Mouse (Mus musculus) brain, embryonic 14.5 days (tissue): ENCODE results near the gene Gsto1. TPM values are rescaled to one million over a fixed set of nuclear protein-coding genes. Genes with fewer than 3 reads are reported as not detected.

Experiments used
- DNase-seq: peaks from one replicate; pipeline ENCODE4 v3.0.0-alpha.2; 2011; ENCODE audit warnings: low read depth
- CTCF ChIP-seq: fragments of 200-500 bp; IDR thresholded peaks from 2 replicates; pipeline ENCODE4 v1.5.1; 2012; ENCODE audit warnings: inconsistent platforms, mild to moderate bottlenecking, moderate library complexity, borderline replicate concordance; ENCODE audit not compliant: insufficient read depth, insufficient read length; ENCODE audit errors: extremely low read depth
- POLR2A ChIP-seq: fragments of 200-500 bp; IDR thresholded peaks from 2 replicates; pipeline ENCODE4 v1.6.1; 2012; ENCODE audit warnings: mild to moderate bottlenecking, inconsistent platforms, borderline replicate concordance; ENCODE audit not compliant: poor library complexity, insufficient read depth, insufficient read length, severe bottlenecking; ENCODE audit errors: extremely low read depth
- polyA plus RNA-seq: library from polyadenylated mRNA; depleted of rRNA; stranded (reverse); fragments of >200 nt; gene quantifications from 2 replicates; pipeline ENCODE4 v1.2.3, GENCODE M21; 2012; rRNA removed

The Gsto1 gene
- polyA plus RNA-seq, result 64.8 and 65.6 TPM in 2 replicates

DNA sequence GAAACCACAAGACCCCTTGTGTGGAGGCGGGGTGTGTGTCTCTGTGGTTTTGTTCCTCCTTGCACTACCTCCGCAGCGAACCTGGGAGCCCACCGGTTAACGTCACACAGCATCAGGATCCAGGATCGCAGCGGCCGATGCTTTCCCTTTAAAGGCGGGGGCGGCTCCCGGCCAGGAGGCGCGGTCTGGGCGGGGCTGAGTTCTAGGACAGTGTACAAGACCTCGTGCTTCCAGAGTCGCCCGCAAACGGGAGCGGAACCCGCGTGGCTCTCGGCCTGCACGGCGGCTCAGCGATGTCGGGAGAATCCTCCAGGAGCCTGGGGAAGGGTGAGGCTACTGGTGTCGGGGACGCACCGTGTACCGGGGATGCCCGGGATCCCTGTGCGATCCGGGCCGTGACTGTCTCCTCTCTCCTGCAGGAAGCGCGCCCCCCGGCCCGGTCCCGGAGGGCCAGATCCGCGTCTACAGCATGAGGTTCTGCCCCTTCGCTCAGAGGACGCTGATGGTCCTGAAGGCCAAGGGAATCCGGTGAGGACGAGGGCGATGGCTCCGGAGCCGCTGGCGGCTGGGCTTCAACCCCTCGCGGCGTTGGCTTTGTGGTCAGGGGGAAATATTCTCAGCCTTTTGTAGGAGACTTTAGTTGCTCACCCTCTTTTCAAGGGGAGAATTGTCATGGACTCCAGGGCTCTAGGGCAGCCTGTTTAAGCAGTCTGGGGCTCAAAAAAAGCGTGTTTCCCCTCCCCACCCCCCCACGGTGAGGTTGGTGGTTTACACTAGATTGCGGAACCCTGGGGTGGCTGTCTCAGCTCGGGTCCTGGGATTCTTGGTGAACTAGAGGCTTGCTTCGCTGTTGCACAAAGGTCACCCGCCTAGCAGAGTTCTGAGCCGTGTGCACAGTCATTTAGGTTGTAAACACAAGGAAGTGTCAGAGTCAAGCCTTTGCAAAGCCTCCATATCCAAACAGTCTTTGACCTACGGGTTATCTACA lies at the start of gene Gsto1:
Gsto1 (plus strand) TSS at position 175 of the 988 bp plus-strand sequence.
- TF ChIP-seq POLR2A (peak; percentile 34; the same call in 1 of the 2 replicates), CTCF (no peak)
- DNase-seq, result peak; percentile 90

DNA sequence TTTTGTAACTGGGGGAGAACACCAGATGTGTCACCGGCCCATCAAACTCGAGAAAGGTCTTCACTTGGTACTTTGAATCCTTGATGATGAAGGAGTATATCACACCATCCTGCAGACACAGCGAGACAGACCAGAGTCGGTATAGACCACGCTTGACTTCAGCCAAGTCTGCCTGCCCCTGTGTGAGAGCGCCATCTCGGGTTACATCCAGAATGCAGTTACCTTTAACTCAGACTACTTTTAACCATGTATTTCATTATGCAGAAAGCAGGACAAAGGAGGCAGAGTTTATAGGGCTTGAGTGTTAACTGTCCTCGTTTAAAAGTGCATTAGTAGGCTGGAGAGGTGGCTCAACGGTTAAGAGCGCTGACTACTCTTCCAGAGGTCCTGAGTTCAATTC lies 42.7 kb upstream of the Gsto1 start:
- TF ChIP-seq CTCF (no peak), POLR2A (no peak)
- no peak for DNase-seq

DNA sequence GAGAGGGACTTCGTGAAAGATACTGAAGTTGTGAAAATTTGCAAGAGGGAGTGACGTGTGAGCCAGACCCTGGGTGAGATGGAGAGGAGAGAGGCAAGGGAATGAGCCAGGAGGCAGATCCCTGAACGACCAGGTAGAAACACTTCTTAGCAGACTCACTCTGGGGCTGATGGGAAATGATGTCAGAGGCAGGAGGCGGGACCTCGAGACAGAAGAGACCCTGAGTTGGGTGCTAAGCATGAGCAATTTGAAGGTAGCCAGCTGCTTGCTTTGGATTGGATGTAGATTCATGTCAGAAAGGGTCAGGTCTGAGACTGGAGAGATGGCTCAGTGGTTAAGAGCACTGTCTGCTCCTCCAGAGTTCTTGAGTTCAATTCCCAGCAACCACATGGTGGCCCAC lies 40.0 kb upstream of the Gsto1 start:
- TF ChIP-seq CTCF (no peak), POLR2A (no peak)
- DNase-seq, result no peak

DNA sequence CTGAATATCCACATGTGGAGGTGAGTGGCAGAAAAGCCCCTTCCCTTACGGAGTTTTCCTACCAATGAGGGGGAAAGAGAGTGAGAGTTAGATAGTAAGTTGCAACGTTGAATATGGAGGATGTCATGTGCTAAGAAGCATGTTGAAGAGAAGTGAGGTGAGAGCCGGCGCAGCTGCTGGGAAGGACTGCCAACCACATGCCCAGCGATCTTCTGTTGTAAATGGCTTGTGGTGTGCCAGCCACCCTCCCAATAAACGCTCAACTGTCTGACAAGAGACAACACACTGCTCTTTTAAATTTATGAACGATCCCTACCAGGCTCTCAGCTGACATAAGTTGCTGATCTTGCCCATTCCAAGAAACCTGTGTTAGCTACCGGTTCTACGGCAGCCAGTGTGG lies 37.1 kb upstream of the Gsto1 start:
- peak; percentile 72 for DNase-seq
- no peak for TF ChIP-seq CTCF
- no peak for TF ChIP-seq POLR2A

DNA sequence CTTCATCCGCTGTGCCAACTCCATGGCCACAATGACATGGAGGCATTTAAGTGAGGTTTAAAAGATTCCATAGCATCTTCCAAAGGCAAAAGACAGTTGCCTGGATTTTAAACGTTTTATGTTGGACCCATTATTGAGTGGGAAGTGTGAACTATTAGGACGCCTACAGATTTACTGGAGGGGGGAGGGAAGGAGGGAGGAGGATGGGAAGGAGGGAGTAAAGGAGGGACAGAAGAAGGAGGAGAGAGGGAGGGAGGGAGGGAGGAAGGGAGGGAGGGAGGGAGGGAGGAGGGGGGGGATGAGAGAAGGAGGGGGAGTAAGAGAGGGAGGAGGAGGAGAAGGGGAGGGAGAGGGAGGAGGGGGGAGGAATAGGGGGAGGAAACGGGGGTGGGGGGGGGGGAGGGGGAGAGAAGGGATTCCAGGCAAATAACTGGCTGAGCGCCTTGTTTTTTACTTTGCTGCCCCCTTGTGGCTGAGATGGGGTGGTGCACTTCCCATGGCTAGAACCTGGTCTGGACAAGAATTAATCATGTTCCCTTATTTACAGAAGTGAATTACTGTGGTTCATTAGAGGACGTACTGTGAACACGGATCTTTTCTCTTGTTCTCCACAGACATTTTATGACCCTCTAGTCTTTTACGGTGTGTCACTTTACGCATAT lies 33.8 kb upstream of the Gsto1 start:
- TF ChIP-seq POLR2A, result no peak
- TF ChIP-seq CTCF, result peak; percentile 85
- peak; percentile 87 for DNase-seq

DNA sequence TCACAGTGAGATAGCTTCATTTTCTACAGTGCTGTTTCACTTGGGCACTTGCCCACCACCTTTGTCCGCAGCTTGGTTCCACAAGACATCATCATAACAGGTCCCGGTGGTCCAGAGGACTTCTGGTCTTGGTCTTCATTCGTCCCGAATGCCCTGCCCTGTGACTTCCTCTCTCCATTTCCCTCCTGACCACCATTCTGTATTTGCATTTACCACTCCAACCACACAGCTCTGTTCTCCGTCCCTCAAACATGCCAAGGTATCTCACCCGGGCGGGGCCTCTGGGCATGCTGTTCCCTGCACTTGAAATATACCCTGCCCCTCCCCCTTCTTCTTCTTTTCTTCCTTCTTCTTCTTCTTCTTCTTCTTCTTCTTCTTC lies 33.3 kb upstream of the Gsto1 start:
- TF ChIP-seq CTCF (no peak), POLR2A (no peak)
- DNase-seq, result no peak

DNA sequence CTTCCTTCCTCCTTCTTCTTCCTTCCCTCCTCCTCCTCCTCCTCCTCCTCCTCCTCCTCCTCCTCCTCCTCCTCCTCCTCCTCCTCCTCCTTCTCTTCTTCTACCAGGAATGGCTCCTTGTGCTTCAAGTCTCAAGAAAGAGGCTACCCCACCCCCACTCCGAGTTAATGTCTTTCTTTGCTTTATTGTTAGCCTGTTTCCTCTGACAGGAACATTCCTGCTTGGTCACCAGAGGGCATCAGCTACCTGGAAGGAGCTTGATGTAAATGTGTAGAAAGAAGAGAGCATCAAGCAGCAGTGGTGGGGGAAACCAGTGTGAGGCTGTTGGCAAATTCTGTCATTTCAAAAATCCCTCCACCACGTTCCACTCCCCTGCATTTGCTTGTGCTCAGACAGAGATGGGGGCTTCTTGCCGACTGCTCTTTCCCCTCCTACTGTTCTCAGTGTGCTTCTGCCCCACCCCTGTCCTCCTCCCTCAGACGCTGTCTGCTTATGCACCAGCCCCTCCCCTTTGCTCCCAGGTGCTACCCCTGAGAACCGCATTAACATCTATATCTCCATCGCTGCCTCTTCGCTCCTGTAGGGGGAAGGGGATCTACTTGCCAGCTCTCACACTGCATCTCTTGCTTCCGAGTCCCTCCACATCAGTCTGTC lies 32.5 kb upstream of the Gsto1 start:
- TF ChIP-seq CTCF (no peak), POLR2A (no peak)
- peak; percentile 68 for DNase-seq

DNA sequence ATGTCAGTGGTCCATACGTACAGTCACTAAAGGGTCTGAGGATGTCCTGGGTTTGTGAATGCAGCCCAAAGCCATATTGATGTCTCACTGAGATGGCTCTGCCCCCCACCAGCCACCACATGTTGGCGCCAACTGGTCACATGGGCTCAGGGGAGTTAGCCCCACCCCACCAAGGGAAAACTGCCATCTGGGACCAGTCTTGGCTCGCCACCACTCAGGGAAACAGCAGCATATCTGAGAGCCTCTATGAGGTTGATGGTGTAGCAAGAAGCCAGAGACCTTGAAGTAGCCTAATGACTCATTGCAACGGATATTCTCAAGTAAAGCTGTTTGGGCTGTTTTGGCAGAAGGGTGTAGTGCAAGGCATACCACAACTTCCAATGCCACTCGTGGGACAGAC lies 30.7 kb upstream of the Gsto1 start:
- DNase-seq, result no peak
- no peak for TF ChIP-seq POLR2A
- TF ChIP-seq CTCF, result no peak

DNA sequence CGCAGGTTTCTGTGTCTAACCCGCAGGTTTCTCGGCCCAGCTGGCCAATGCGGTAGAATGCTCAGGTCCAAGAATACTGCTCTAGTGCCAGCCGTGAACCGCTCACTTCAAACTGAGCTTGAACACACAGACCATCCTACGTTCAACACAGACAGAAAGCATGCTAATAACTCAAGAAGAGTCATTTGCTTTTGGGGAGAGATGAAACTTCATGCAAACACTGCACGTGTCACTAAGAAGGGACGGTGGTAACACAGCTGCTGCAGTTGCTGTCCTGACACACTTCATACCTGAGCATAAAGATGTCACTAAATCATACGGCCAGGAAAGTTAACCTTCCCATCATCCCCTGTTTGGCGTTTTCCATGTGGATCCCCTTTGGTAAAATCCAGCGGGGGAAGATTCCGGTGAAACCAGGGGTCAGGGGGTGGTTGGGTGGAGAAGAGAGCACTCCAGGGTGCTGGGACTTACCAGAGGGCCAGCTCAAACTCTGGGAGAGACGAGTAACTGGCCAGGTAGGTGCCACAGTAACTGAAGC lies 24.8 kb upstream of the Gsto1 start:
- TF ChIP-seq CTCF (no peak), POLR2A (no peak)
- DNase-seq, result no peak

DNA sequence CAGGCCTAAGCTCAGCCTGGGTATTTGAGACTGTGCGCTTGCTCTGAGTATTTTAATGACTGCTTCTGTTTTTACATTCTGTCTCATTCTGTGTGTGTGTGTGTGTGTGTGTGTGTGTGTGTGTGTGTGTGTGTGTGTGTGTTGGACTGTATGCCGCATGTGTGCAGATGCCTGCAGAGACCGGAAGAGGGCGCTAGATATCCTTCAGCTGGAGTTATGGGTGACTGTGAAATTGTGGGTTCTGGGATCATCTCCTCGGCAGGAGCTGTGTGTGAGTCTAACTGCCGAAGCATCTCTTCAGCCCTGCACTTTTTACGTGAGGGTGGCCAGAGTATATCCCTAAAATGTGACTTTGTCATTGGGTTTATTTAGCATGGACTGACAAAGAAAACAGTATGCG lies 23.7 kb upstream of the Gsto1 start:
- TF ChIP-seq POLR2A (no peak), CTCF (no peak)
- DNase-seq, result no peak

DNA sequence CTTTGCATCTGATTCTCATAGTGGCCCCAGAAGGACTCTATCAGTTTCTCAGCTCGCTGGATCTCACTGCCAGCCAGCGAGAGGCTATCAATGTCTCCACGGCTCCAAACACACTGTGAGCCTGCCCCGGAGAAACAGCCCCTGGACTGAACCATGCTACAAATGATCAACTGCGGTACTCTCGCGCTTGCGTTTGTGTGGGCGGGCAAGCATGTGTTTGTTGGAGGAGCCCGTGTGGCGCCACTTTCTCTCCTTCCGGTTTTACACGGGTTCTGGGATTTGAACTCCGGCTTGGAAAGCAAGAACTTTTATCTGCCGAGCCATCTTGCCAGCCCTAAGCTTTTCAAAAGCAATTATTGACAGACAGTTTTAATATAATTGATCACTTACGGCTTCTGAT lies 22.5 kb upstream of the Gsto1 start:
- TF ChIP-seq CTCF, result no peak
- TF ChIP-seq POLR2A, result no peak
- no peak for DNase-seq

DNA sequence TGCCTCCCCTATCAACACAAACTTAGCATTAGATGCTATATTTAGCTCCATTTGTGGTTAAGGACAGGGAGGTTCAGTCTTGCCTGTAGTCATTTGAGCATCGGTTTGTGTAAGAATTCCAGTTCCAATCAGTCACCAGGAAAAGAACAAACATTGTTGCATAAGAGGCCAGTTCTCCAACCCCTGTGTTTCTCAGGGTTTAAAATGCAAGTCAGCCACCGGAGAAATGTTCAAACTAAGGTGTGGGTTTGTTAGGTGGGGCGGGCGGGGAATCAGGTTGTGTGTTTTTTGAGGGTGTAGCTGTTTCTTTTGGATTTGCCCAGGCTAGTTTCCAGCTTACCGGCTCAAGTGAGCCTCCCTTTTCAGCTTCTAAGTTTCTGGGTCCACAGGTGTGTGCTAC lies 20.2 kb upstream of the Gsto1 start:
- no peak for DNase-seq
- TF ChIP-seq CTCF (no peak), POLR2A (no peak)

DNA sequence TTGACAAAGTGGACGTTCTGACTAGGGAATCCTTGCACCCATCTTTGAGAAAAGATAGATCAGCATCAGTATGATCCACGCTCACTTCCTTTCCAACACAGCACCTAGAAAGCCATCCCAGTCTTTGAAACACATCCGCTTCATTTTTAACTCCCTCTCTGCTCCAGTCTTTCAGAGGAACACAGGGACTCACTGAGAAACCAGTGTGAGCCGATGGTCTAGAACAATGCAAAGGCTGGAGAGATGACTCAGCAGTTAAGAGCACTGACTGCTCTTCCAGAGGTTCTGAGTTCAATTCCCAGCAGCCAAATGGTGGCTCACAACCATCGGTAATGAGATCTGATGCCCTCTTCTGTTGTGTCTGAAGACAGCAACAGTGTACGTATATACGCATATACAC lies 19.0 kb upstream of the Gsto1 start:
- no peak for DNase-seq
- TF ChIP-seq POLR2A (no peak), CTCF (no peak)

DNA sequence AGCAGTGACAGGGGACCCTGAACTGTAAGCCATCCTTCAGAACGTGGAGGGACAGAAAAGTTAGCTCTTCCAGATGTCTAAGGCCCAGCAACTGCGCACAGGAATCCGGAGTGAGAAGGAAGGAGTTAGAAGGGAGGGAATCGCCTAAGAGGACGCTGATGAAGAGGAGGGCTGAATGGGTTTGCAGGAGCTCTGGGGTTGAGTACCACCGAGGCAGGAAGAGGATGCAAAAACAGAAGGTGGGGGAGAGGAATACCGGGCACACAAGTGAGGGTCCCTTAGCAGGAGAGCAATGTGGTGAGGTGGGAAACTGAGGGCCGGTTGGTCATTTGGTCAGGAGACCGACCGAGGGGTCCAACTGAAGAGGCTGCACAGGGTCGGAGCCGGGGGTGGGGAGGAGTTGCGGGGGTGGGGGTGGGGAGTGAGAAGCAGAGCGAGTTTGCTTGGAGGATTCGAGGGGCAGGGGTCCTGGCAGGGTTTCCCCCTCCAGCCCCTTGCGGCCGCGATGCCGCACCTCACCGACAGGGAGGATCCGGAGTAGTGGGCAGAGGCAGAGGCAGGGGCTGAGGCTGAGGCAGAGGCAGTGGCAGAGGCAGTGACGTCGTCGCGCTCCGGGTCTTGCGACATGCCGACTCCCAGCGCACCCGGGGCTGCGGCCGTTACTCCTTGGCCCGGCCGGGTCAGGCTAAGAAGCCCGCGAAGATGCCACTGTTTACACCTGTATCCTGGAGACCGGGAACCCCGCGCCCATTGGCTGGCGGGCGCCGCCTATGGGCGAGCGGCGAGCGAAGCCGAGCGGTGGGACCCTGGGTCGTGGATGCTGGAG lies 17.9 kb upstream of the Gsto1 start:
- TF ChIP-seq CTCF, result peak; percentile 56
- TF ChIP-seq POLR2A, result no peak
- DNase-seq, result peak; percentile 80
